Mouse (Mus musculus): Measurements from ENCODE around the gene Aff1. TPM values are rescaled to one million over a fixed set of nuclear protein-coding genes. Genes with fewer than 3 reads are reported as not detected.

Gene Aff1
- polyA plus RNA-seq, 1 experiment from 2014 or later, result 4.7 TPM

- 64% methylated on average over 3 of the region's 3 CpGs for WGBS (ENCODE audit: insufficient replicate concordance)
- ATAC-seq, result no peak
- peak overlapping the region; percentile 82 for H3K27ac ChIP-seq (ENCODE audit: low read depth)
These were observed 54.4 kb downstream of the Aff1 start for GRCm38 (mm10) chr5:103746561-103747085.

GRCm38 (mm10) chr5:103747098-103747497 is 54.9 kb downstream of the Aff1 start:
- WGBS (ENCODE audit: insufficient replicate concordance), result 61% methylated on average over 2 of the region's 2 CpGs
- no peaks in the 10 kb centered on the region for H3K36me3 ChIP-seq (replicated peaks; ENCODE audit: insufficient read depth, low read length)
- H3K9me3 ChIP-seq (ENCODE audit: low read length), result no peaks in the 10 kb centered on the region
- peaks cover 57% of the 10 kb centered on the region for H3K4me1 ChIP-seq (ENCODE audit: insufficient read depth)
- peak overlapping the region; percentile 82 for H3K27ac ChIP-seq (ENCODE audit: low read depth)
- no peak for DNase-seq
- no peak for ATAC-seq
- no peaks in the 10 kb centered on the region for H3K27me3 ChIP-seq (ENCODE audit: insufficient read depth, low read length)
- TF ChIP-seq CTCF (IDR thresholded peaks at IDR 0.05; ENCODE audit: low read depth) (no peak), EP300 (IDR thresholded peaks at IDR 0.05; ENCODE audit: low read depth) (no peak)
- H3K4me2 ChIP-seq (ENCODE audit: low read depth, low read length), result peak overlapping the region; percentile 20; the same call in 1 of the 2 replicates
- H3K4me3 ChIP-seq (ENCODE audit: low read depth, low read length), result no peak overlapping the region
- H3K9ac ChIP-seq (replicated peaks), result no peak overlapping the region

More at GRCm38 (mm10) chr5:103746561-103747085, 54.4 kb downstream of the Aff1 start:
- no peaks in the 10 kb centered on the region for H3K9me3 ChIP-seq (ENCODE audit: low read length)
- H3K4me1 ChIP-seq (ENCODE audit: insufficient read depth), result peaks cover 61% of the 10 kb centered on the region
- no peaks in the 10 kb centered on the region for H3K27me3 ChIP-seq (ENCODE audit: insufficient read depth, low read length)
- H3K9ac ChIP-seq (replicated peaks), result no peak overlapping the region
- no peak for TF ChIP-seq EP300 (IDR thresholded peaks at IDR 0.05; ENCODE audit: low read depth)
- TF ChIP-seq CTCF (IDR thresholded peaks at IDR 0.05; ENCODE audit: low read depth), result no peak
- peak overlapping the region; percentile 20; the same call in 1 of the 2 replicates for H3K4me2 ChIP-seq (ENCODE audit: low read depth, low read length)
- no peak overlapping the region for H3K4me3 ChIP-seq (ENCODE audit: low read depth, low read length)
- no peak for DNase-seq
- H3K36me3 ChIP-seq (replicated peaks; ENCODE audit: insufficient read depth, low read length), result no peaks in the 10 kb centered on the region

GRCm38 (mm10) chr5:103748343-103748742 is 56.2 kb downstream of the Aff1 start:
- Histone ChIP-seq H3K4me3 (ENCODE audit: low read depth, low read length) (no peak overlapping the region), H3K27ac (ENCODE audit: low read depth) (0 out of 2 replicates have a peak overlapping the region, but pooled peaks have one; percentile 19), H3K4me1 (ENCODE audit: insufficient read depth) (peaks cover 53% of the 10 kb centered on the region), H3K36me3 (replicated peaks; ENCODE audit: insufficient read depth, low read length) (no peaks in the 10 kb centered on the region), H3K9me3 (ENCODE audit: low read length) (no peaks in the 10 kb centered on the region), H3K4me2 (ENCODE audit: low read depth, low read length) (no peak overlapping the region), H3K9ac (replicated peaks) (no peak overlapping the region), H3K27me3 (ENCODE audit: insufficient read depth, low read length) (no peaks in the 10 kb centered on the region)
- TF ChIP-seq CTCF (IDR thresholded peaks at IDR 0.05; ENCODE audit: low read depth), result no peak
- TF ChIP-seq EP300 (IDR thresholded peaks at IDR 0.05; ENCODE audit: low read depth), result no peak
- no peak for ATAC-seq
- DNase-seq, result no peak

- Histone ChIP-seq H3K4me2 (ENCODE audit: low read depth, low read length) (no peak overlapping the region), H3K27ac (ENCODE audit: low read depth) (peak overlapping the region; percentile 44; the same call in 1 of the 2 replicates), H3K27me3 (ENCODE audit: insufficient read depth, low read length) (no peaks in the 10 kb centered on the region), H3K4me3 (ENCODE audit: low read depth, low read length) (no peak overlapping the region), H3K4me1 (ENCODE audit: insufficient read depth) (peaks cover 43% of the 10 kb centered on the region), H3K36me3 (replicated peaks; ENCODE audit: insufficient read depth, low read length) (no peaks in the 10 kb centered on the region), H3K9ac (replicated peaks) (0 out of 2 replicates have a peak overlapping the region, but pooled peaks have one; percentile 11), H3K9me3 (ENCODE audit: low read length) (no peaks in the 10 kb centered on the region)
- TF ChIP-seq EP300 (IDR thresholded peaks at IDR 0.05; ENCODE audit: low read depth) (no peak), CTCF (IDR thresholded peaks at IDR 0.05; ENCODE audit: low read depth) (no peak)
- ATAC-seq, result no peak
- no peak for DNase-seq
- WGBS (ENCODE audit: insufficient replicate concordance), result 72% methylated on average over 7 of the region's 7 CpGs
These were observed 57.5 kb downstream of the Aff1 start for GRCm38 (mm10) chr5:103749465-103750285.

GRCm38 (mm10) chr5:103752665-103753510 is 60.7 kb downstream of the Aff1 start:
- ATAC-seq, result peak; percentile 7
- Histone ChIP-seq H3K36me3 (replicated peaks; ENCODE audit: insufficient read depth, low read length) (no peaks in the 10 kb centered on the region), H3K9me3 (ENCODE audit: low read length) (no peaks in the 10 kb centered on the region), H3K4me1 (ENCODE audit: insufficient read depth) (peaks cover 33% of the 10 kb centered on the region), H3K4me3 (ENCODE audit: low read depth, low read length) (peak overlapping the region; percentile 87), H3K27ac (ENCODE audit: low read depth) (peak overlapping the region; percentile 100), H3K27me3 (ENCODE audit: insufficient read depth, low read length) (no peaks in the 10 kb centered on the region), H3K9ac (replicated peaks) (peak overlapping the region; percentile 92), H3K4me2 (ENCODE audit: low read depth, low read length) (peak overlapping the region; percentile 74)
- TF ChIP-seq EP300 (IDR thresholded peaks at IDR 0.05; ENCODE audit: low read depth) (peak; percentile 56), CTCF (IDR thresholded peaks at IDR 0.05; ENCODE audit: low read depth) (0 out of 2 replicates have a peak, but pooled peaks have one; percentile 10)
- WGBS (ENCODE audit: insufficient replicate concordance), result 2% methylated on average over 23 of the region's 23 CpGs
- peak; percentile 63 for DNase-seq
